Mouse (Mus musculus) ovary, adult 18-20 months (tissue): Measurements from ENCODE around the gene Alyref.
"Not testable (repeated sequence)": the region's sequence is repeated elsewhere in the genome, so short reads cannot be mapped to it uniquely, and the experiment has no call there.

Source experiments
- DNase-seq: peaks from one replicate; pipeline ENCODE4 v3.0.0; 2022; ENCODE audit warnings: low spot score, mixed read lengths

Alyref gene

GRCm38 (mm10) chr11:120573585-120574277, 24.4 kb downstream of the Alyref start:
- no peak for DNase-seq

- DNase-seq: peak; percentile 100
Observed at GRCm38 (mm10) chr11:120572752-120573584, 25.2 kb downstream of the Alyref start, which contains the start of gene P4hb. TSS of gene P4hb (minus strand) at chr11:120573253.

GRCm38 (mm10) chr11:120572417-120572751, 25.8 kb downstream of the Alyref start:
- DNase-seq: no peak

GRCm38 (mm10) chr11:120571754-120572416, 26.3 kb downstream of the Alyref start:
- no peak for DNase-seq

- DNase-seq: no peak
Observed at GRCm38 (mm10) chr11:120571122-120571521, 27.0 kb downstream of the Alyref start.

- DNase-seq: no peak
Observed at GRCm38 (mm10) chr11:120568324-120568723, 29.8 kb downstream of the Alyref start.

- no peak for DNase-seq
Observed at GRCm38 (mm10) chr11:120565114-120565513, 33.1 kb downstream of the Alyref start.

- no peak for DNase-seq
Observed at GRCm38 (mm10) chr11:120562949-120563348, 35.2 kb downstream of the Alyref start.

- no peak for DNase-seq
Observed at GRCm38 (mm10) chr11:120560952-120561728, 37.0 kb downstream of the Alyref start.

- DNase-seq: not testable (repeated sequence)
Observed at GRCm38 (mm10) chr11:120558843-120559242, 39.3 kb downstream of the Alyref start.

GRCm38 (mm10) chr11:120555260-120555659, 42.9 kb downstream of the Alyref start:
- no peak for DNase-seq

GRCm38 (mm10) chr11:120554834-120555233, 43.3 kb downstream of the Alyref start:
- DNase-seq: no peak

- no peak for DNase-seq
Observed at GRCm38 (mm10) chr11:120552736-120553135, 45.4 kb downstream of the Alyref start.

GRCm38 (mm10) chr11:120550810-120551440, 47.2 kb downstream of the Alyref start, which contains the start of gene Ppp1r27:
TSS of gene Ppp1r27 (minus strand) at chr11:120551132.
- DNase-seq: no peak

- no peak for DNase-seq
Observed at GRCm38 (mm10) chr11:120549986-120550809, 48.0 kb downstream of the Alyref start.

GRCm38 (mm10) chr11:120549168-120549945, 48.8 kb downstream of the Alyref start, which contains the start of gene Mcrip1:
TSS of gene Mcrip1 (minus strand) at chr11:120549727.
- DNase-seq: peak; percentile 87

GRCm38 (mm10) chr11:120548786-120549167, 49.4 kb downstream of the Alyref start:
- no peak for DNase-seq

GRCm38 (mm10) chr11:120548214-120548613, 50.0 kb downstream of the Alyref start:
- DNase-seq: no peak

GRCm38 (mm10) chr11:120547469-120547868, 50.7 kb downstream of the Alyref start:
- DNase-seq: no peak

- DNase-seq: no peak
Observed at GRCm38 (mm10) chr11:120545964-120546363, 52.2 kb downstream of the Alyref start.
